Mouse (Mus musculus): ENCODE data around the gene Zfp607b.

Gene Zfp607b

DNA sequence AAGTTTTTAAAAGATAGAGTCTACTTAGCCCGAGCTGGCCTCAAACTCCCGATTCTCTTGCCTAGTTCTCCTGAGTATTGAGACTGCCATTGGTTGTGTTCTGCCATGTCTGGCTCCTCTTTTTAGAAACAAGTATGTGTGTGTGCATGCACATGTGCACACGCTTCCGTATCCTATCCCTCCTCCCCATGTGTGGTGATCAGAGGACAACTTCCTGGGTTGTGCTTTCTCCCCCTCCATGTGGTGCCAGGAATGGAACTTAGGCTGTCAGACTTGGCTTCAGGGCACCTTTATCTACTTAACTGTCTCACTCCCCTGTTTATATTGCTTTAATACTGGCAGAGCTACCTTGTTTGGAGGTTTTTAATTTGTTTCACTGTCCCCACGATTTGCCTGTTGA is 3.9 kb upstream of the Zfp607b start:
- no peak for DNase-seq (ENCODE audit: inconsistent age in 2 of 2, low spot score in 1 of 2)

DNA sequence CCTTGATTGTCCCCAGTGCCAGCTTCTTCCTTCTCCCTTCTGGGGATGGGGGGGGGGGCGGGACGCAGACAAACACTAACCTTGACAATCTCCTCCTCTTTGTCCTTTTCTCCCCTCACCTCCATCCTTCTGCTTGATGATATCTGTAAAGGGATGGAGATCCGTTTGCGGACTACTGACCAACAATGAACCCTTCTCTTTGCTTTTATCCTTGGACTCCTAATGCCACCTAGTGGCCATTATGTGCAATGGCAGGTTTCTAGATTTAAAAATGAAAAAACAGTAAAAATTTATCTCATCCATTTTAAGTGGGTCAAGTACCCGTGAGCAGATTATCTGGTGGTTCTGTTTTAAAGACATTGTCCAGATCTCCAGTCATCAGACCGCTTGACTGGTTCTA is 3.5 kb upstream of the Zfp607b start:
- peak in 1 of 2 experiments; percentile 59 for DNase-seq (ENCODE audit: inconsistent age in 2 of 2, low spot score in 1 of 2)

DNA sequence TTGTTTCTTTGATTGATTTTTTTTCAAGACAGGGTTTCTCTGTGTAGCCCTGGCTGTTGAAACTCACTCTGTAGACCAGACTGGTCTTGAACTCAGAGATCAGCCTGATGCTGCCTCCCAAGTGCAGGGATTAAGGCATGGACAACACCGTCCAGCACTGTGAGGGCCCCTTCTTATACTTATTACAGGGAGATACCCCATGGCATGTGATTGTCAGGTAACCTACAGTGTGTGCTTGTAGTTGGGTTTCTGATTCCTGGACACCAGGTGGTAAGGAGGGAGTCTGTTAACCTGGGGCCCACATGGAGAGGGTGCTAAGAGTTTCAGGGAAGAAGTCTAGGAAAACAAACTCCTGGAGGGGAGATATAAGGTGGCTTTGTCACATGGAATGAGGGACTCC is 2.1 kb upstream of the Zfp607b start:
- DNase-seq (ENCODE audit: inconsistent age in 2 of 2, low spot score in 1 of 2): no peak

DNA sequence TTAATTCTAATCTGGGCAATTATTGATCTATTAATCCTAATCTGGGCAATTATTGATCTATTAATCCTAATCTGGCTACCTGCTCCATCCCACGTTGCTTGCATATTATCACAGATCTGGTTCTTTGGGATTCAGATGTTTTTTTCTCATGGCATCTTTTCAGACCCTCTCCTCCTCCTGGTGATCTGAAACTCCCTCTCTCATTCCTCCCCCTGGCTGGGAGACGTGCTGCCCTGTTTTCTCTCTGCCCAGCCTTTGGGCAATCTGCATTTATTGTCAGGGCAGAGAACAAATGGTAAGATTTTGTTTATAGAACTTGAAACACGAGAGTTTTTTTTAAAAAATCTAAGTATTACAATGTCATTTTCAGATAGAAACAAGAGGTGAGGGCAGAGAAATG is 1.3 kb upstream of the Zfp607b start:
- no peak for DNase-seq (ENCODE audit: inconsistent age in 2 of 2, low spot score in 1 of 2)

DNA sequence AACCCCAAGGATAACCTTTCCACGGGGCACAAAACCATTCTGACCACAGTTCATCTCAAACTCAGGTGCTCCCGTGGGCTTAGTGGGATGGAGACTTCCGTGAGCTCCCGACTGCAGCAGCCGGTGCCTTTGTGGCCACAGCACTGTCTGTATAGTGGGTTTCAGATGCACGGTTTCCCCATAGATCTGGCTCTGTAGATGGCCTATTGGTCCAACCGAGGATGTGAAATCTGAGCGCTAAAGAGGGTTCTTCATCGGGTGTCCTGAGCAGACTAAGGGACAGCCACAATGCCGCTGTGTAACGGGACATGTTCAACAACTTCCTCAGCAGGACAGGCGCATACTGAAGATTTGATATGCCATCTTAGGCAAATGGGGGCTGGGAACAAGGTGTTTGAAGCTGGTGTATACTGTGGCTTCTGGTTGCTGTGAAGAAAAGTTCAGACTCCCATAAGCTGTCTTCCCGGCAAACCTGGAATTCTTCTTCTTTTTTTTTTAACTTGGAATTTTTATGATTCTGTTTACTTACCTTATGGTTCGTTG is 823 bp upstream of the Zfp607b start:
- peak; percentile 20 to 40 for DNase-seq (ENCODE audit: inconsistent age in 2 of 2, low spot score in 1 of 2)

DNA sequence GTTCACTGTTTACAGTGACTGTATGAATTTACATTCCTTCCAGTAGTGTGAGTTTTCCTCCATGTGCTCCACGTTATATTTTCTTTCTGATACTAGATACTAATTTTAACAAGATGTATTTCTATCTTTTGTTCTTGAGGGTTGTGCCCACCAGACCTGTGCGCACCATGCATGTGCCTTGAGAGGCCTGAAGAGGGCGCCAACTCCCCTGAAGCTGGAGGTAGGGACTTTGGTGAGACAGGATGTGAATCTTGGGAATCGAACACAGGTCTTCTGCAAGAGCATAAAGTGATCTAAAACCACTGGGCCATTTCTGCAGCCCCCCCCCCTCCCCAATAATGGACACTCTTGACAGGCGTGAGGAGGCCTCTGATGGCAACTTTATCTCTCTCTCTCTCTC is 1.9 kb downstream of the Zfp607b start:
- peak in 1 of 2 experiments; percentile 69 for DNase-seq (ENCODE audit: inconsistent age in 2 of 2, low spot score in 1 of 2)

DNA sequence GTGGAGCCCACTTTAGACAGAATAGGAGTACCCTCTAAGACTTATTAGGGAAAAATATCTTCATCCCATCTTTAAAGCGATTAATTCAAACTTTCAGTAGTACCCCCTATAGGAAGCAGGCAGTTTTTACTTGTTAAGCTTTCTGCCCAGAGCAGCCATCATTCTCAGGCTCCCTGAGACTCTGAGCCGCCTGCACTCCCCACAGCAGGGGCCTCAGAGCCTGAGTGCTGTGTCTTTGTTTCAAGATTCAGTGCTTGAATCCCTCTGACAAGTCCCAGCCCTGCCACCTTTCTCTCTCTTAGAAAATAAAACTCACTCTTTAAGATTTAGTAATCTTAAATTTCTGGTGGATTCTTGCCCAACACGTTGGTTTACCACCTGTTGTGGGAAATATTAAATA is 7.6 kb downstream of the Zfp607b start:
- DNase-seq (ENCODE audit: inconsistent age in 2 of 2, low spot score in 1 of 2): no peak

DNA sequence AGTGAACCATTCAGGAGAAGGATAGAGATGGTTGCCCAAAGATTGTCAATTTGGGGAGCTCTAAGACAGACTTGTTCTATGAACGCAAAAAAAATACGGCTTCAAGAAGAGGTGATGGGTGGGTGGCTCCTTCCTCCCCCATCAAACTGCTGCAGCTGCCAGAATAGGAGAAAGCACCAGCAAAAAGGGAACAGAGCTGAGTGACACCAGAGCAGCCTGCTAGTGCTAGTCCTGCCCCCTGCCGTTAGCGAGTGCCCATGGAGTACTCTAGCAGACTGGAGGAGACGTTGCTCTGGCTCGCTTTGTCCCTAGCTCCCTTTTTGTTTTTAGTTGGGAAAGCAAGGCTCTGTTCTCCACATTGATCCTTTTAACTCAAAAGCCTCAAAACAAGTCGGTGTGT is 21.3 kb downstream of the Zfp607b start:
- no peak for DNase-seq (ENCODE audit: inconsistent age in 2 of 2, low spot score in 1 of 2)

DNA sequence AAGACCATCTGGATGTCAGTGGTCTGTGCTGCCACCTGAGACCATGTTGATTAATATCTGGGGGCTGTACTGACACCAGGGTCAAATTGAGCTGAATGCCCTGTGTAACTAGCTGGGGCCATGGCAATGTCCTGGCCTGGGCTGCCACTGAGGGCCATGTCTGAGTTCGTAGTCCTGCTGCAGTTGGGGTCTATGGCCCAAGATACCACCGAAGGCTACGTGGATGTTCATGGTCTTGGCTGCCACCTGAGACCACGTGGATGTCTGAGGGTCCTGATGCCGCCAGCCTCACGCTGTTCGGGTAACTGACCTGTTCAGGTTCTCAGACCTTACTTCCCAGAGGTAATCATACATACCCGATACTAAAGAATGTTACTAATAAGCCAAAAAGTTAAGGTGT is 32.8 kb downstream of the Zfp607b start:
- DNase-seq (ENCODE audit: inconsistent age in 2 of 2, low spot score in 1 of 2): no peak

DNA sequence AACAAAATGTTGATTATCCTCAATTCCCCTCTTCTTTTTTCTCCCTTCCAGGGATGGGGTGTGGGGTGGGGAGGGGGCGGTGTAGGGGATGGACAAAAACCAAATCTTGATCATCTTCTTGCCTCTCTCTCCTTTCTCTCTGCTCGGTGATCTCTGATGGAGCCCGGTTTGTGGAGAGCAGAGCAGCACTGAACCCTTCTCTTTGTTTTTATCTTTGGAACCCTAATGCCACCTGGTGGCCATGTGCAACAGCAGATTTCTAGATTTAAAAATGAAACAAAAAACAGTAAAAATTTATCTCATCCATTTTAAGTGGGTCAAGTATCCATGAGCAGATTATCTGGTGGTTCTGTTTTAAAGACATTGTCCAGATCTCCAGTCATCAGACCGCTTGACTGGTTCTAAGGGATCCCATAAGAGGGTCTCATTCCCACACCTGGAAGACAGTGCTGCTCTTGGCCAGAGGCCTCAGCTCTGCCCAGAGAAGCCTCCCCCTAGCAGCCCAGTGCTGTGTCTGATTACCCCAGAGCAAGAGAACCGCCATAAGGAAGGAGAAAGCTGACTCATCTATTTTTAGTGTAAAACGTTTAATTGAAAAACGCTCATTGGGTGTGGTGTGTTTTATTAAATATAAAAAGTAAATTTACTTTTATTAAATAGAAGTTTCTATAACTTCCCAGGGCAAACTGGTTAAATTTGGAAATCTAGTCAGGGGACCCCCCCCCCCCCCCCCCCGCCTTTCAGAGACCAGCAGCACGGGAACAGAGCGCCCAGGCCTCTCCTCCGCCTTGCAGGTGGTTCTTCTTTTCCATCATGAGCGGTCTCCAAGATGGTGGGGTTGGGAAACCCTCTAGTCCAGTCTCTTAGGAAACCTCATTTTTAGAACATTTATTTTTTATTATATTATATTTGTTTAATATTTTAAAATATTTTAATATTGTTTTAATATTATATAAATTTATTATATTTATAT is 36.7 kb downstream of the Zfp607b start:
- peak; percentile 24 to 71 for DNase-seq (ENCODE audit: inconsistent age in 2 of 2, low spot score in 1 of 2)

DNA sequence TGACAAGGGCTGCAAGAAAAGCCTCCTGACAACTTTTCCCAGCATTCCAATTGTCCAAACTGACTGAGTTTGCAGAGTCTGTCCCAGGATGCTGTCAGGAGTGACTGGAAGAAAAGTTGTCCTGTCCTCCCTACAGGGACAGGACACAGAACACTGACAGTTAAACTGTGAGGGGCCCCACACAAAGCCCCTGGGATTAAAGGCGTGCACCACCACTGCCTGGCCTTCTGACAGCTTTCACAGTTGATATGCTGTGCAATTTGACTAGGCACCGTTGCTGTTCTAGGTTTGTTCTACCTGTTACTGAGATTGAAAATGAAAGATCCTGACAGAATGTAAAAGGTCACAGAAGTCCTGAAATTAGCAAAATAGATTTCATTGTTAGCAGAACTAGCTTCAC is 38.3 kb downstream of the Zfp607b start:
- DNase-seq (ENCODE audit: inconsistent age in 2 of 2, low spot score in 1 of 2): no peak

DNA sequence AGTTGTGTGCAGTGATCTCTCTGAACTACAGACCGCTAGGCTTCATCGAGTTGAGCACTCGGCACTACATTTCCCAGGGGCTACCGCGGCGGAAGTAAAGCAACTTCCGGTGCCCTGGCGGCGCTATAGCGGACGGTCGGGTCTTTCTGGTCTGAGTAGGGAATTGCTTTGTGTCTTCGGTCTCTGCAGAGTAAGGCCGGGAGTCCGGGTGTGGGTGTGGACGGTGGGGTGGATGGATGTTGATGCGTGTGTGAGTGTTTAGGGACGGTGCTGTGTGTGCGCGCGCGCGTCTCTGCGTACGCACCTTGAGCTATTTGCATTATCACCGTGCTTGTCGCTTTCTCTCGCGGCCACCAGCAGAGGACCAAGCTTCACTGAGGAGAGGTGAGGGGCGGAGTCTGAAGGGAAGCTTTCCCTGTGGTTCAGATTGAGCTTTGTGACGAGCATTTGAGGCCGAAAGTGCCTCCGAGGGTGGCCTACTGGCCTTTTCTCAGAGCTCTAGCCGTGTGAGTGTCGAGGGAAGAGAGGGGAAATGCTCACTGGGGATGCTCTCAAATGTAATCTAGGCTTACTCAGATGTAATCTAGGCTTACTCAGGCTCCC is 42.2 kb downstream of the Zfp607b start, which contains the start of gene Zfp60:
Gene Zfp60 (plus strand): TSS at position 109 of the 603 bp plus-strand sequence.
- DNase-seq (ENCODE audit: inconsistent age in 2 of 2, low spot score in 1 of 2): peak; percentile 87 to 97

DNA sequence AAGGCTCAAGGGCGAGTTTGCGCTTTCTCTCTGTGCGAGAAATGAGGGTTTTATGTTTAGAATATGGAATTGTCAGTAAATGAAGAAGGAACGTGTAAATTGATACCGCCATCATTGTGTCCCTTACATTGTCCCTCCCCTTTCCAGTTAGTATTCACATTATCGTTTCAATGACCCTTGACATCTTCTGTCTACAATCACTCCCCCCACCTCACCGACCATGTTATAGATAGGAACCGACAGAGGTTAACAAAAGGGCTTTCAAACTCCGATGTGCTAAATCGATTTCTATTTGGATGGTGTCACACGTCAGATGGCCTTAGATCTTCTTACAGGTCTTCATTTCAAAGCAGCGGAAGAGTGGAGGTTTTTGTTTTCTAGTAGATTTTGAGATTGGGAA is 42.8 kb downstream of the Zfp607b start:
- no peak for DNase-seq (ENCODE audit: inconsistent age in 2 of 2, low spot score in 1 of 2)

DNA sequence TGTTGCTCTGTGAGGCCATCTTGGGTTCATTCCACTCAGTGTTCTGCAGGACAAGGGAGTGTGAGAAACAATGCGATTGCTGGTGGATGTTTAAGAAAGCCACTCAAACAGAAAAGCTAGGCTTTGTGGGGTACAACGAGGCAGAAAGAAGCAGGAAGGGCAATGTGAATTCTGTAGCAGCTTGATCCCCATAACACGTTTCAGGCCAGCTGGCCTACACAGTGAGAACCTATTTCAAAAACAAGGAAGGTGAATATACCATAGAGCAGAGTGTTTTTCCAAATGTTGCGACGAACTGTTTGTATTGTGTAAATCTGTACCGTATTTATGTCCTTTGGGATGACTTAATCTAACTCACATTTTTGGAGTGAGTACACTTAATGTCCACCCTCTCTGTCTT is 43.4 kb downstream of the Zfp607b start:
- no peak for DNase-seq (ENCODE audit: inconsistent age in 2 of 2, low spot score in 1 of 2)

DNA sequence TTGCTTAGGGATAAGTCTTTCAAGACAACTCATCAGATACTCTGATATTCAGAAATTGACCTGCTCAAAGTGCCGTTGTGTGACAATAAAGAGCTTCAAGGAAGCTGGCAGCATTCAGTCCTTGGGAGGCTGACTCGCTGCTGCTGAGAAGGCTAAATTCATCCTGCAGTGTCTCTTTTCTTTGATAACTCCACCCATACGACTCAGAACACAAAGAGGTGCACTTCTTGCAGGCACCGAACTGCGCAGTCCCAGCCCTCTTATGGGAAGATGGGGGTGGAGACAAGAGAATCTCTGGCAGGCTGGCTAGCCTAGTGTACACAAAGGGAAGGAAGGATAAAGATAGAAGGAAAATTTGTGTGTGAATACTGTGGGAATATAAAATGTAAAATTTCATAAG is 46.3 kb downstream of the Zfp607b start:
- DNase-seq (ENCODE audit: inconsistent age in 2 of 2, low spot score in 1 of 2): no peak
